Mouse (Mus musculus) adrenal gland, postnatal 25 days (tissue): ENCODE measurements around the gene Olfr11. TPM values are rescaled to one million over a fixed set of nuclear protein-coding genes. Genes with fewer than 3 reads are reported as not detected.

Experiments used
- DNase-seq: peaks from one replicate; pipeline ENCODE4 v3.0.0; 2021; ENCODE audit warnings: mixed read lengths
- long read RNA-seq: library from polyadenylated mRNA; stranded (forward); transcript quantifications from one replicate; pipeline ENCODE4 v2.0.0, GENCODE M21; 2021
- total RNA-seq: library from RNA; stranded (reverse); gene quantifications from 2 replicates; pipeline ENCODE4 v1.2.3, GENCODE M21; 2021

Olfr11 gene
- total RNA-seq = not detected in 2 replicates
- long read RNA-seq = 0 reads

- no peak for DNase-seq
These were observed at the start of gene Olfr11 for GRCm38 (mm10) chr13:21642418-21642817. Gene Olfr11, minus strand, starts transcription at chr13:21642518.

GRCm38 (mm10) chr13:21677305-21677704 lies 35.0 kb upstream of the Olfr11 start, which contains the start of gene Olfr1360:
Gene Olfr1360, minus strand, starts transcription at chr13:21677405.
- DNase-seq = no peak

GRCm38 (mm10) chr13:21663286-21663685 lies 21.0 kb upstream of the Olfr11 start, which contains the start of gene Olfr1361:
Gene Olfr1361, minus strand, starts transcription at chr13:21663386.
- no peak for DNase-seq

- no peak for DNase-seq
These were observed 28.4 kb downstream of the Olfr11 start, which contains the start of gene Olfr1362 for GRCm38 (mm10) chr13:21613922-21614321. Gene Olfr1362, minus strand, starts transcription at chr13:21614022.

GRCm38 (mm10) chr13:21591618-21592017 lies 50.7 kb downstream of the Olfr11 start:
- DNase-seq = no peak

Other genes starting within 250 kb of the Olfr11 start
- gene Zkscan3, start 239.8 kb downstream of the Olfr11 start, total RNA-seq = 79.0 and 81.0 TPM in 2 replicates
- 0.48 and 1.1 TPM in 2 replicates for gene Pgbd1, start 201.5 kb downstream of the Olfr11 start, total RNA-seq
- 43.4 and 44.2 TPM in 2 replicates for gene Zscan26, start 188.8 kb downstream of the Olfr11 start, total RNA-seq
- 1.7 and 2.1 TPM in 2 replicates for gene Nkapl, start 174.0 kb downstream of the Olfr11 start, total RNA-seq
- 2.7 and 4.8 TPM in 2 replicates for gene Zkscan4, start 163.6 kb downstream of the Olfr11 start, total RNA-seq
- not detected in 2 replicates for gene Gm10065, start 163.1 kb downstream of the Olfr11 start, total RNA-seq
- gene AK157302, start 147.3 kb downstream of the Olfr11 start, total RNA-seq = 10.1 and 11.3 TPM in 2 replicates
- gene Gm11273, start 141.1 kb downstream of the Olfr11 start, total RNA-seq = 88.1 and 113 TPM in 2 replicates
- 19.8 and 28.4 TPM in 2 replicates for gene Zkscan8, start 111.4 kb downstream of the Olfr11 start, total RNA-seq
- not detected in 2 replicates for gene Olfr1366, start 99.7 kb downstream of the Olfr11 start, total RNA-seq
- not detected in 2 replicates for gene Olfr1535, start 82.6 kb downstream of the Olfr11 start, total RNA-seq
- not detected in 2 replicates for gene Olfr1364, start 60.8 kb downstream of the Olfr11 start, total RNA-seq
- gene Olfr1362, start 28.5 kb downstream of the Olfr11 start, total RNA-seq = not detected in 2 replicates
- not detected in 2 replicates for gene Olfr1361, start 20.9 kb upstream of the Olfr11 start, total RNA-seq
- not detected in 2 replicates for gene Olfr1360, start 34.9 kb upstream of the Olfr11 start, total RNA-seq
- not detected in 2 replicates for gene Olfr1359, start 55.6 kb upstream of the Olfr11 start, total RNA-seq
- gene Hist1h2bl, start 73.6 kb upstream of the Olfr11 start, total RNA-seq = 91.0 and 102 TPM in 2 replicates
- gene Hist1h2ai, start 73.9 kb upstream of the Olfr11 start, total RNA-seq = 9.0 and 60.3 TPM in 2 replicates
- 105 and 138 TPM in 2 replicates for gene Hist1h3h, start 75.1 kb upstream of the Olfr11 start, total RNA-seq
- 26.4 and 32.4 TPM in 2 replicates for gene Hist1h2bm, start 79.5 kb upstream of the Olfr11 start, total RNA-seq
- 20.5 and 22.8 TPM in 2 replicates for gene Hist1h4j, start 92.5 kb upstream of the Olfr11 start, total RNA-seq
- gene Hist1h4k, start 108.0 kb upstream of the Olfr11 start, total RNA-seq = 152 and 260 TPM in 2 replicates
- 28.8 and 39.5 TPM in 2 replicates for gene Hist1h2ak, start 111.3 kb upstream of the Olfr11 start, total RNA-seq
- gene Hist1h2bn, start 111.6 kb upstream of the Olfr11 start, total RNA-seq = 52.6 and 54.5 TPM in 2 replicates
- gene Hist1h1b, start 138.1 kb upstream of the Olfr11 start, total RNA-seq = 48.9 and 60.4 TPM in 2 replicates
- gene Hist1h3i, start 140.9 kb upstream of the Olfr11 start, total RNA-seq = 122 and 132 TPM in 2 replicates
- gene Hist1h2an, start 144.7 kb upstream of the Olfr11 start, total RNA-seq = 17.4 and 21.1 TPM in 2 replicates
- gene Hist1h2bp, start 144.9 kb upstream of the Olfr11 start, total RNA-seq = 37.8 and 38.3 TPM in 2 replicates
- 40.4 and 87.7 TPM in 2 replicates for gene Hist1h2bq, start 167.7 kb upstream of the Olfr11 start, total RNA-seq
- gene Hist1h2ao, start 167.9 kb upstream of the Olfr11 start, total RNA-seq = 56.7 and 173 TPM in 2 replicates
- 279 and 356 TPM in 2 replicates for gene Hist1h4m, start 169.2 kb upstream of the Olfr11 start, total RNA-seq
- gene Hist1h4n, start 189.7 kb upstream of the Olfr11 start, total RNA-seq = 43.4 and 51.9 TPM in 2 replicates
- gene Hist1h2ap, start 191.0 kb upstream of the Olfr11 start, total RNA-seq = 4.5 and 108 TPM in 2 replicates
- 39.7 and 86.5 TPM in 2 replicates for gene Hist1h2br, start 191.2 kb upstream of the Olfr11 start, total RNA-seq